Mouse (Mus musculus) G1E (cell line): ENCODE data around the gene Xylb. TPM values are rescaled to one million over a fixed set of nuclear protein-coding genes. Genes with fewer than 3 reads are reported as not detected.

Experiments used
- ATAC-seq: 2 replicates; pipeline ENCODE4 v1.8.0; 2016; ENCODE audit warnings: mild to moderate bottlenecking; ENCODE audit not compliant: insufficient number of reproducible peaks, poor library complexity, low FRiP score, severe bottlenecking; ENCODE audit errors: extremely low read depth
- DNase-seq: peaks from one replicate; pipeline ENCODE4 v3.0.0; 2012; ENCODE audit warnings: low spot score
- H3K27me3 ChIP-seq: 2 replicates; pipeline ENCODE4 v1.6.1; 2012; ENCODE audit warnings: mild to moderate bottlenecking, low read length, inconsistent platforms; ENCODE audit not compliant: insufficient read depth
- H3K36me3 ChIP-seq: replicated peaks from 2 replicates; pipeline ENCODE3; 2012; ENCODE audit warnings: mild to moderate bottlenecking, inconsistent platforms
- H3K4me1 ChIP-seq: 2 replicates; pipeline ENCODE4 v1.6.1; 2012; ENCODE audit warnings: low read depth, low read length, inconsistent platforms, mixed read lengths; ENCODE audit not compliant: insufficient read depth
- H3K4me3 ChIP-seq: 2 replicates; pipeline ENCODE4 v1.5.1; 2012; ENCODE audit warnings: low read depth, mild to moderate bottlenecking, inconsistent platforms, low read length, moderate library complexity, mixed read lengths
- H3K9me3 ChIP-seq: replicated peaks from 2 replicates; pipeline ENCODE4 v1.6.1; 2012; ENCODE audit warnings: inconsistent platforms
- CTCF ChIP-seq: IDR thresholded peaks from 2 replicates; pipeline ENCODE4 v1.5.1; 2012; ENCODE audit warnings: low read depth, low read length, inconsistent platforms, mixed read lengths
- GATA1 ChIP-seq: IDR thresholded peaks from 2 replicates; pipeline ENCODE4 v1.6.1; 2012; ENCODE audit warnings: borderline replicate concordance, low read length, inconsistent platforms, mixed read lengths
- GATA2 ChIP-seq: IDR thresholded peaks from 2 replicates; pipeline ENCODE4 v1.6.1; 2012; ENCODE audit warnings: low read depth, low read length, inconsistent platforms, borderline replicate concordance
- POLR2AphosphoS5 ChIP-seq: IDR thresholded peaks from 2 replicates; pipeline ENCODE4 v1.6.1; 2012; ENCODE audit warnings: low read depth, low read length, inconsistent platforms; ENCODE audit not compliant: insufficient replicate concordance
- TAL1 ChIP-seq: conservative IDR thresholded peaks from 2 replicates; pipeline ENCODE4 v1.6.1; 2012; ENCODE audit warnings: low read depth, low read length, inconsistent platforms, mixed read lengths
- polyA plus RNA-seq: library from polyadenylated mRNA; stranded (reverse); fragments of >175 nt; gene quantifications from 2 replicates; pipeline ENCODE4 v1.2.3, GENCODE M21; 2012
- total RNA-seq, 2 experiments: library from RNA; stranded (forward) in 1 of 2; stranded (reverse) in 1 of 2; fragments of 200-1000 nt in 1 of 2; fragments of >200 nt in 1 of 2; fragmentation: Nextera tagmentation in 1 of 2; gene quantifications; 2 replicates each; pipeline ENCODE4 v1.2.3; 2014 to 2017

Xylb gene
- total and polyA plus RNA-seq, 3 experiments, result 7.7 to 23.7 (median 10.3) TPM

DNA sequence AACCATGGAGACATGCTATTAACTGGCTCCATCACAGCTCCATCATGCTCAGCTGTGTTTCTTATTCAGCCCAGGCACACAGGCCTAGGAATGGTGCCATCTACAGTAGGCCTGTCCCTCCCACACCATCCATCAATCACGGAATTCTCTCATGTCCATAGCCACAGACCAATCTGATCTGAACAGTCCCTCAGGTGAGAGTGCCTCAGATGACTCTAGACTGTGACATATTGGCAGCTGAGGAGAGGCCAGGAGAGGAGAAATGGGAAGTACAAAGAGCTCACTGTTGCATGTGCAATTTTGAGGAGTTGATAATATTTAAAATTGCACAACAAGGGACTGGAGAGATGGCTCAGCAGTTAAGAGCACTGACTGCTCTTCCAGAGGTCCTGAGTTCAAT lies 37.6 kb downstream of the Xylb start:
- TF ChIP-seq GATA1 (no peak), TAL1 (no peak), POLR2AphosphoS5 (no peak), CTCF (no peak), GATA2 (no peak)
- H3K4me1 ChIP-seq, result 0 out of 2 replicates have a peak, but pooled peaks cover 2% of the 10 kb centered on the region
- H3K9me3 ChIP-seq, result no peaks in the 10 kb centered on the region
- DNase-seq (no peak), ATAC-seq (no peak)
- no peaks in the 10 kb centered on the region for H3K27me3 ChIP-seq
- H3K36me3 ChIP-seq, result peaks cover 24% of the 10 kb centered on the region
- H3K4me3 ChIP-seq, result no peak overlapping the region

DNA sequence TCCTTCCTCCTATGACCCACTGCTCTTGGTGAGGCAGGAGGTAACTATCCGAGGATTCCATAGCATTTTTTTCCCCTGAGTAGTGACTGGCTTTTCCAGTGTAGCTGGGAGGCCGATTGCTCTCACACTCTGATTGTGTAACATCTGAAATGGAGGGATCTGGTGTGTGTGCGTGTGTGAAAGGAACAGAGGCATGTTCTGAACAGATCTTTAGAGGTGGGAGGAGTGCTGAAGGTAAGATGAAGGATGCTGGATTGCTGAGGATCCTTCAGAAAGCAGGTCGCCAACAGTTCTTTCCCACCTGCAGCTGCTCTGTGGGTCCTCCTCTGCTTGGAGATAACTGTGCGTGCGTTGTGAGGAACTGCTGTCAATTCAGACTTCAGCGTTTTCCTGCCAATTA lies 44.2 kb downstream of the Xylb start:
- no peaks in the 10 kb centered on the region for H3K36me3 ChIP-seq
- H3K27me3 ChIP-seq, result peaks cover 19% of the 10 kb centered on the region
- 0 out of 2 replicates have a peak, but pooled peaks have one; percentile 25 for ATAC-seq
- DNase-seq, result peak; percentile 9
- H3K4me1 ChIP-seq, result peaks cover 34% of the 10 kb centered on the region
- no peak for TF ChIP-seq TAL1
- TF ChIP-seq CTCF, result no peak
- TF ChIP-seq GATA1, result no peak
- no peak for TF ChIP-seq GATA2
- TF ChIP-seq POLR2AphosphoS5, result no peak
- peak overlapping the region; percentile 77 for H3K4me3 ChIP-seq
- peaks cover 2% of the 10 kb centered on the region; the same call in 1 of the 2 replicates for H3K9me3 ChIP-seq

DNA sequence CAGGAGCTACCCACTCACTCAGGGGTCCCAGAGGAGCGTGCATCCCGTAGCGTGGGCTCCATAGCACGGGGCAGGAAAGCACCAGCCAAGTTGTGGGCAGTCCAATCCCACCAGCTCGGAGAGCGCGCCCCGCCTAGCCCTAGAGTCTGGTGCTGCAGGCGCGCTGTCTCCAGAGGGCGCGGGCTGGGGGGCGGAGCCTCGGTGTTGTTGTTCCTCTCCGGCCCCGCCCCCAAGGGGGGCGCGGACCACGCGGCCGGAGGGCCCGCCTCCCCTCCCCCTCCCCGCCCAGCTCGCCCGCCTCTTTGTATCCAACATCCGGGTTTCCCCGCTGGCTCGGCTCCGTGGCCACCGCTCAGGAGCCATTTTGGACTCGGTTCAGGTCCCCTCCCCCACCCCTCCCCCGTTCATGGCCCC lies 44.6 kb downstream of the Xylb start, which contains the start of gene Acvr2b:
Gene Acvr2b (plus strand): TSS at position 318 of the 414 bp plus-strand sequence.
- H3K36me3 ChIP-seq, result no peaks in the 10 kb centered on the region
- peaks cover 2% of the 10 kb centered on the region; the same call in 1 of the 2 replicates for H3K9me3 ChIP-seq
- H3K4me3 ChIP-seq, result peak within 1 kb of the TSS; percentile 77
- H3K4me1 ChIP-seq, result peaks cover 34% of the 10 kb centered on the region
- DNase-seq, result peak; percentile 86
- TF ChIP-seq GATA1 (no peak), POLR2AphosphoS5 (no peak), GATA2 (no peak), TAL1 (no peak), CTCF (no peak)
- ATAC-seq, result peak; percentile 95
- H3K27me3 ChIP-seq, result peaks cover 19% of the 10 kb centered on the region

DNA sequence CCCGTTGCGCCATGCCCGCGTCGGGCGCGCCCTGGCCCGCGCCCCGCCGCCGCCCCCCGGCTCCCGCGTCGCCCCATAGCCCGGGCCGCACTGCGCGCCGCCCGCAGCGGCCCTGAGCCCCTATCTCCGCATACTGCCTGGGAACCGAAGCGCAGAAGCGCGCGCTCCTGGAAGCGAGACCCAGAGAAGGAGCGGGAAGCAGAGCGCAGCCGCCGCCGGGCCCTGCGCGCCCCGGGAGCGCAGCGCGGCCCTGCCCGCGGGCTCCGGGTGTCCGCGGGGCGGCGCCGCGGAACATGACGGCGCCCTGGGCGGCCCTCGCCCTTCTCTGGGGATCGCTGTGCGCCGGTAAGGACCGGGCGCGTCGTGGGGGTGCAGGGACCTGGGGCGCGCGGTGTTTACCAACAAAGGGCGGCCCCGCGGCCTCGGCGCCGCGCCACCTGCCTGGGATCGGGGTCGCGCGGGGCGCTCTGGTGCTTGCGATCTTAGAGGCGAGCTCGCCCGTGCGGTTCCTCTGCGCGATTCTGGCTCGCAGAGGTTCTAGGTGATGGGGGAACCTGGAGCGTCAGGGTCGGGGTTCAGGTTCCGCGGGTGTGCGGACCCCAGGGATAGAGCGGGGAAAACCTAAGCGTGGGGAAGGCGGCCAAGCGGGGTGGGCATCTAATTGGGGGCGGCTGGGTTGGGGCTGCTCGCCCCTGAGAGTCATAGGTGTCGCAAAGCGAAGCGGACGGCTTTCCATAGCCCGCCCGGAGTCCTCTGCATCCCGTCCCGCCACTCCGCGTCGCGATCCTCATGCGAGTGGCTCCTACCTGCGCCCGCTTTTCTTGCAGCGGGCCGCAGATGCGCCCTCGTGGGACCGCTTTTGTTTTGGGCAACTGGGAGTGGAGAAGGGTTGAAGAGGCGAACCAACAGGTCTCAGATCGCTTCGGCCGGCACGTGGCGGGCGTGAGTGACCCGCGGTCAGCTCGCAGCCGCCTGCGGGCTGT lies 45.4 kb downstream of the Xylb start:
- peaks cover 2% of the 10 kb centered on the region; the same call in 1 of the 2 replicates for H3K9me3 ChIP-seq
- H3K4me1 ChIP-seq, result peaks cover 34% of the 10 kb centered on the region
- peak; percentile 45 for DNase-seq
- no peak for ATAC-seq
- H3K4me3 ChIP-seq, result peak overlapping the region; percentile 77
- H3K36me3 ChIP-seq, result no peaks in the 10 kb centered on the region
- TF ChIP-seq GATA2, result no peak
- TF ChIP-seq GATA1, result no peak
- TF ChIP-seq CTCF, result no peak
- no peak for TF ChIP-seq POLR2AphosphoS5
- peaks cover 19% of the 10 kb centered on the region for H3K27me3 ChIP-seq

DNA sequence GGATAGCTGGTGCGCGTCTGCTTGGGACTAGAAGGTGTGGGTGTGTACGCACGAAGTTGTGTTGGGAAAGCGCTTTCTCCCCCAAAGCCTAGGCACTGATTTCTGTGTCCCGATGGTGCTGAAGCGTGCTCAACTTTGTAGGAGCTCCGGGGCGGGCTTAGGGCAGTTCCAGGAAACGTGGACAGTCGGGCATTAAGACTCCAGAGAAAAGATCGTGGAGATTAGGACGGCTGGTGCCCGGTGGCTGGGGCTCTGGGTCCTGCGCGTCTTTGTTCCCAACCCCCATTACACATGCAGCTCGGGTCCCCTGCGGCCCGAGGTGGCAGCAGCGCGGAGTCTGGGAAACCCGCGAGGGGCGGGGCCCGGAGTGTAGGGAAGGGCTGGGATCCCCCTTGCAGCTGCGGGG lies 46.1 kb downstream of the Xylb start:
- peaks cover 32% of the 10 kb centered on the region for H3K4me1 ChIP-seq
- no peak for DNase-seq
- H3K36me3 ChIP-seq, result no peaks in the 10 kb centered on the region
- H3K4me3 ChIP-seq, result peak overlapping the region; percentile 77; the same call in 1 of the 2 replicates
- no peak for ATAC-seq
- no peak for TF ChIP-seq GATA2
- no peak for TF ChIP-seq TAL1
- peaks cover 19% of the 10 kb centered on the region for H3K27me3 ChIP-seq
- peaks cover 2% of the 10 kb centered on the region; the same call in 1 of the 2 replicates for H3K9me3 ChIP-seq

DNA sequence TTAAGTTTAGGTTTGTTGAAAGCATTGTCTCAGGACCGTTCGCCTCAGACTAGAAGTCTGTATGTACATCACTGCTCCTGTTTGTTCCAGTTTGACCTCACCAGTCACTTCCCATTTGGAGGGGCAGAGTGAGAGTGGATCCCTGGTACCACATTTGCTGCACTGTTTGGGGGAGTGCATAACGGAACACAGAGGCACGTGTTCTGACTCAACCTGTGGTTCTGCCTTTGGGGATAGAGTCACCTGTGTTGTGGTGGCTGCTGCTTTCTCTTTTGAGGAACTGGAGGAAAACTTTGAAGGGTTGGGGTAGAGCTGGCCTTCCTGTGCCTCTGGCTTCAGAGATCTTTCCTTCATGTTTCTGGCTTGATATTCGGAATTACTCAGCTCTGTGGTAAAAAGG lies 46.9 kb downstream of the Xylb start:
- DNase-seq (no peak), ATAC-seq (no peak)
- H3K9me3 ChIP-seq, result peaks cover 2% of the 10 kb centered on the region; the same call in 1 of the 2 replicates
- no peak for TF ChIP-seq GATA1
- no peak for TF ChIP-seq CTCF
- no peak for TF ChIP-seq POLR2AphosphoS5
- TF ChIP-seq TAL1, result no peak
- no peak for TF ChIP-seq GATA2
- H3K27me3 ChIP-seq, result peaks cover 19% of the 10 kb centered on the region
- H3K4me1 ChIP-seq, result peaks cover 32% of the 10 kb centered on the region
- H3K36me3 ChIP-seq, result no peaks in the 10 kb centered on the region
- no peak overlapping the region for H3K4me3 ChIP-seq
